Mouse (Mus musculus): Measurements from ENCODE around the gene Top3b.
"Not testable (repeated sequence)": the region's sequence is repeated elsewhere in the genome, so short reads cannot be mapped to it uniquely, and the experiment has no call there.

Top3b gene

GRCm38 (mm10) chr16:16897056-16897584 lies 26.6 kb downstream of the Top3b start:
- no peak for DNase-seq

DNA sequence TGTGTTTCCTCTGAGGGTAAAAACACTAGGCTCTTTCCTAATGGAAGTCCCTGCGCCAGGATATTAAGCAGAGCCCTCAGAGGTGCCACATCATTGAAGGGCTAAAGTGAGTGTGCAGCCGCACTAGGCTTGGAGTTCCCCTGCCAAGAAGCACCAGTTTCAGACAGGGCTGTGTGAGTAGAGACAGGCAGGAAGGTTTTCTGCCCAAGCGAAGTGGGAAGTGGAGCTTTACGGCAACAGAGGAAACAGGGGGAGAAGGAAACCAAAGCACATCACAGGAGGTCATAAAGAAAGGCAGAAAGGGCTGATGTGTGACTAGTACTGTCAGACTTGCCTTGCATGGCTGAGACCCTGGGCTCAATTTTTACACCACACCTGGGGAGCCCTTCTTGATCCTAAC lies 31.8 kb downstream of the Top3b start:
- DNase-seq, result no peak

- DNase-seq, result no peak
Observed at GRCm38 (mm10) chr16:16903188-16903587, 32.7 kb downstream of the Top3b start.

DNA sequence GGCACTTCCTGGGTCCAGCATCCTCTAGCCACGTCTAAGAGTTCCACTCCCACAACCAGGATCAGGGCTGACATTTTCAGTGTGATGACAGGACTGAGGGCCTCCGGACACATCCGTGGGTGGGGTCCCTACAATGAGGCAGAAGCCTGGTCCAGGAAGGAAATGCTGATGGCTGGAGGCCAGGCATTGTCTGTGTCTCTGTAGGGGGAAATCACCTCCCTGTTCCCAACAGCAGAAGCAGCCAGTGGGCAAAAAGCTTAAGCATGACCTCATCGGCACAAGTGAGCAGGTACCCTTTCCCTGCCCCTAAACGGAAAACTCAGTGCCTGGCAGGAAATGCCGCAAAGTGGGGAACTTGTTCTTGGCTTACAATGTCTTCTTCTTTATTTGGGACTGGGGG lies 37.3 kb downstream of the Top3b start:
- no peak for DNase-seq

GRCm38 (mm10) chr16:16911641-16912597 lies 41.4 kb downstream of the Top3b start:
- DNase-seq, result peak; percentile 71 to 80

- DNase-seq, result no peak
Observed at GRCm38 (mm10) chr16:16913440-16913839, 42.9 kb downstream of the Top3b start.

DNA sequence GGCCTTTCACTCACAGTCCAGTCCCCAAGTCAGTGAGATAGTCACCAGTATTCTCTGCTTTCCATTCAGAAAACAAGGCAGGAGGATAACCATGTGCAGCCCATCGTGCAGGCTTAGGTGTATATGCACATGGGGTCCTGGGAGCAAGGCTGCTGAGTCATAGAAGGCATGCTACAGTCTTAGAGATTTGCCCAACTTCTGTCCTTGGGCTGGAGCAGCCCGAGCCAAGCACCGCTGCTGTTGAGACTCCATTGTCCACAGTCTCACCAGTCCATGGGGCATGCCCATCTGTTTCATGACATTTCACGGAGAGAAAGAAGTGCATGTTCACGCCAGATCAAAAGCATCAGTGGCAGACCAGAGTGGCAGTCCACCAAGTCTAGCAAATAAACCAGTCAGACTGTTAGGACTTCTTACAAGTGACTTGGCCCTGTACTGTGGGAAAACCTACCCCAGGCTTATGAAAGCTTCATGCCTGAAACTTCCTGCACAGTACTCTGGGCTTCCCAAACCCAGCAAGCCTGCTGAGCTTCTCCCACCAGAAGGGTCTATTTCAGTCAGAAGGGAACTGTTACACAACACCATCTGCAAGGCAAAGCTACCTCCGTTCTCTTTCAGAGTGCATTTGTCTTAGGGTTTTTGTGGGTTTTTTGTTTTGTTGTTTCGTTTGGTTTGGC lies 48.0 kb downstream of the Top3b start:
- DNase-seq, result no peak

GRCm38 (mm10) chr16:16921021-16921435 lies 50.5 kb downstream of the Top3b start:
- peak; percentile 48 to 53 for DNase-seq

DNA sequence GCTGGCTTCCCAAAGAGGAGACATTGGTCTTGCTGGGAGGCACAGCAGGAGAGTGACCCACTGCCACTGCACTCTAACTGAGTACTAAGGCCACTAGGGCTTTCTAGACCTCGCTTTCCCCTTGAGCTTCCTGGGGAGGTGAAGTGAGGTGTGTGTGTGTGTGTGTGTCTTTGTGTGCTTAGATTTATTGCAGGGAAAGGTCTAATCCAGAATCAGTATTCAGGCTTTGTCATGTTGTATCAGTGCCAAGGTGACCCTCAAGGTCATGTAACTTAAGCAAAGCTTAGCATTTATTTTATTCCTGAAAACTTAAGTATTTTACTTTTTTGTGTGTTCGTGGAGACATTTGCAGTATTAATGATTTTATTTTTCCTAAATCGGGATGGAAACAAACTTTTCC lies 53.9 kb downstream of the Top3b start:
- DNase-seq, result no peak

DNA sequence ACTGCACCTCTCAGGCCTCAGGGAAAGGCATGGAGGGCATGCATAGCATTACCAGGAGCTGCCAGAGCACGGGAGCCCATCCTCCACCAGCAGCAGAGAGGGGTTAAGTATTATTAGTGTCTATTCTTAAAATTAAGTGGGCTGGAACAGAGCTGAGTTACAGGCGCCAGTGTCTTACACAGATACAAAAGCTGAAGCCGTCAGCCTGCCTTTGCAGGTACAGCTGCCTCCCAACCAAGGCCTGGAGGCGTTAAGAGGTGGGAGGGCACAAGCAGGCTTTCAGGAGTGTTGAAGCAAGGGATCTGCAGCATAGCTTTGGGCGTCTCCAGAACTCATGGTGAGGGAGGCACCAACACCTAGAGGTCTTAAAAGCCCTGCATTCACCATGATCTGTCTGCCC lies 56.0 kb downstream of the Top3b start:
- no peak for DNase-seq

- DNase-seq, result not testable (repeated sequence)
Observed at GRCm38 (mm10) chr16:16928908-16929307, 58.4 kb downstream of the Top3b start.

DNA sequence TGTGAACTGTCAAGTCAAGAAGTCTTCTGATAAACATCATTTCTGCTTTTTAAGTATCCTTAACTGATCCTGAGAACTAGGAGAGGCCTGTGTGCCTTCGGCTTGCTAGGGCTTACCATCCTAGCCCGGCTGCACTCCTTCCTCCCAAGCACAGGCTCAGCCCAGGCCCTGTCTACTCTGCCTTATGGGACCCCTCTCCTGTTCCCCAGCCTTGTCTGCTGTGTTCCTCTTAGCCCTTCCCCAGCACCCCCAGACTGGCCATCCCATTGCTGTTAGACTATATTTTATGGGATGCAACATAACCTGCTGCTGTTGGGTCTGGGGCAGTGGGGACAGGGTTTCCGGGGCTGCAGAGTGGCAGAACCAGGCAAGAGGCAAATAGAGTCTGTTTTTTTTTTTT lies 59.8 kb downstream of the Top3b start:
- no peak for DNase-seq

DNA sequence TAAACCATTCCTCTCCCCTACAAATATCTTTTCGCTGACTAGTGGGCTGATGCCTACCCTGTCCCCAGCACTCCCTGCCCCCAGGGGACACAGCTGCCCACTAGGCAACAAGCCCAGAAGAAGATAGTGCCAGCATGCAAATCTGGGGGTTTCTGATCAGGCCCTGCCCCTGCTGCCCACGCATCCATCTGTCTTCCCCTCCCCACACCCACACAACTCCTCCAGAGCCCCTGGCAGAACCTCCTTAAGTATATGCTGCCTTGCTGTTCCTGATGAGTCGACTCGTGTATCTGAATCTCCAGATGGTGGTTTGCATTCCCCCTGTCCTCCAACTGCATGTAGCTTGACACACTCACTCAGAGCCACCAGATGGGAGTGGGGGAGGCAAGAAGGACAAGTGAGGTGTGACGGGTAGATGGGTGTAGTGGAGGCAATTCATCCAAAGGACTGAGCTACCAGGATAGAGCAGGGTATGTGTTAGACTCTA lies 60.3 kb downstream of the Top3b start:
- no peak for DNase-seq

DNA sequence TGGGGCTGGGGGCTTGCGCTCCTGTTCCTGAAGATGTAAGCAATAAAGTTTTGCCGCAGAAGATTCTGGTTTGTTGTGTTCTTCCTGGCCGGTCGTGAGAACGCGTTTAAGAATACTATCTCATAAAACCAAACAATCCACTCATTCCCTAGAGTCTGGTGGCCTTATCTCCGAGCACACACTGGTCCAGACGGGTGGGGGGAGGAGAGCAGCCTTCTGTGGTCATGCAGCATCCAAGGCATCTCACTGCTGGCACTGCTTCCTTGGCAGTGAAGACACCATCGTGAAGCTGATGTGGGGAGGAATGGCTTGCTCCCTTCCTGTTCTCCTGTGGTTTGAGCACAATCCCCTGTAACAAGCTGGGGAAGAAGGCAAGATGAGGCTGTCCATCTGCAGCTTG lies 69.0 kb downstream of the Top3b start:
- DNase-seq, result no peak

DNA sequence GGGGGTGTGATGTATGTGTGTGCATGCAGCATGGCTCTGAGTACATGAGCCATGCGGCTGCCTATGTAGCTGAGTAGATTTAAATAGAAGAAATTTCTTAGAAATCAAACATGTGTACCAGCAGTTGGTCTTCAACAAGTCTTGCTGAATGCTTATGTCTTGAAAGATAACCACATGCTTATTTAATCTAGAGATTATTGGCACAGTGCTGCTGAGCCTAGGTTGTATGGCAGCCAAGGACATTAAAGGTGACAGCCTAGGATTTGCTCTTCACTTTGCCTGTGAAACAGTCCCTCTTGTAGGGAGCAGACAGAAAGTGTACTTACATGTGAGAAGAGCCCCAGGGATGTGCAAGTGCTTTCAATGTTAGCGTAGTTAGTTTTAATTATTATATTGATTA lies 70.5 kb downstream of the Top3b start:
- DNase-seq, result no peak

Measured in cerebellum, adult 18-20 months (tissue).